Mouse (Mus musculus): Measurements from ENCODE around the gene St6gal1.

DNA sequence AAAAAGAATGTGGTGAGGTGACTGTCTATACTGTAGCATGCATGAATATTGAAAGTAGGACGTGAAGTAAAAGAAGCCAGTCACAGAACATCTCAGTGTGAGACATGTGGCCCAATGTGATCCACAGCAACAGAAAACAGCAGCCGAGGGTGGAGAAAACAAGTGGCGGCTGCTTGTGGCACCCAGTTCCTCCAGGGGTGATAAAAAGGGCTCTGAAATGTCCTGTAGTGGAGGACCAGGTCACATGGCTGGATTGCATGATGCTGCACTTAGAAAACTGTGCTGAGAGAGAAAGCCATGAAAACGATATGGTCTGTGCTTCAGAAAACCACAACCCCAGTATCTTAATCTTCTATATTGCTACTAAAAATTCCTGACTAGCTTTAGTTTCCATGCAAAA, 43.5 kb upstream of the St6gal1 start:
- no peak for TF ChIP-seq CTCF (IDR thresholded peaks at IDR 0.05; ENCODE audit: borderline replicate concordance, insufficient read depth, low read depth, low read length)
- no peak for TF ChIP-seq POLR2A (IDR thresholded peaks at IDR 0.05; ENCODE audit: borderline replicate concordance, insufficient read depth, low read length)
